Mouse (Mus musculus): ENCODE measurements at regions not wholly inside any gene's neighbourhood (a gene's known extent, or its start where the extent isn't known, plus 50 kb on each side); places are given as distances from the start of the nearest gene placed in this dataset.
"Not testable (repeated sequence)": the region's sequence is repeated elsewhere in the genome, so short reads cannot be mapped to it uniquely, and the experiment has no call there.

DNA sequence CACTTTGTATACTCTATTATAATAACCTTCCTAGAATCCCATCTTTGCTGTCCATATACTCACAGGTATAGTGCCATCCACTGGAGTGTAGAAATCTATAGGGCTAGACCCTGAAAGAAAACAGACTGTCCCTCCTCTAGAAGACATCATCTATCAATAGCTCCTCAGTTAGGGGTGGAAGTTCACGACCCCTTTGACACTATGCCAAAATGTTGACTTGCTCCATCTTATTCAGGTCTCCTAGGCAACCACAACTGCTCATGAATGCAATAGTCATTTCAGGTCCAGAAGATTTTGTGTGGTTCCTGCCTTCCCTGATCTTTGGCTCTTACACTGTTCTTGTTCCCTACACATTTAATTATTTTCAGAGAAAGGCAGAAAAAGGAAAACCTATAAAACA lies 86.5 kb upstream of the Sec61g start:
- Histone ChIP-seq H3K27ac (ENCODE audit: low read depth) (no peak overlapping the region), H3K36me3 (ENCODE audit: insufficient read depth) (no peaks in the 10 kb centered on the region), H3K4me3 (ENCODE audit: low read depth, low read length) (no peak overlapping the region), H3K4me2 (no peak overlapping the region), H3K9me3 (ENCODE audit: low read depth, low read length) (no peaks in the 10 kb centered on the region; the same call in 1 of the 2 replicates), H3K9ac (no peak overlapping the region), H3K27me3 (ENCODE audit: insufficient read depth, low read length) (no peaks in the 10 kb centered on the region), H3K4me1 (ENCODE audit: insufficient read depth) (peaks cover 14% of the 10 kb centered on the region; the same call in 1 of the 2 replicates)
- no peak for TF ChIP-seq CTCF (IDR thresholded peaks at IDR 0.05; ENCODE audit: low read depth)
- DNase-seq, result no peak
- ATAC-seq (ENCODE audit: insufficient read depth), result no peak
- WGBS, result 64% methylated on average over 1 of the region's 1 CpGs

DNA sequence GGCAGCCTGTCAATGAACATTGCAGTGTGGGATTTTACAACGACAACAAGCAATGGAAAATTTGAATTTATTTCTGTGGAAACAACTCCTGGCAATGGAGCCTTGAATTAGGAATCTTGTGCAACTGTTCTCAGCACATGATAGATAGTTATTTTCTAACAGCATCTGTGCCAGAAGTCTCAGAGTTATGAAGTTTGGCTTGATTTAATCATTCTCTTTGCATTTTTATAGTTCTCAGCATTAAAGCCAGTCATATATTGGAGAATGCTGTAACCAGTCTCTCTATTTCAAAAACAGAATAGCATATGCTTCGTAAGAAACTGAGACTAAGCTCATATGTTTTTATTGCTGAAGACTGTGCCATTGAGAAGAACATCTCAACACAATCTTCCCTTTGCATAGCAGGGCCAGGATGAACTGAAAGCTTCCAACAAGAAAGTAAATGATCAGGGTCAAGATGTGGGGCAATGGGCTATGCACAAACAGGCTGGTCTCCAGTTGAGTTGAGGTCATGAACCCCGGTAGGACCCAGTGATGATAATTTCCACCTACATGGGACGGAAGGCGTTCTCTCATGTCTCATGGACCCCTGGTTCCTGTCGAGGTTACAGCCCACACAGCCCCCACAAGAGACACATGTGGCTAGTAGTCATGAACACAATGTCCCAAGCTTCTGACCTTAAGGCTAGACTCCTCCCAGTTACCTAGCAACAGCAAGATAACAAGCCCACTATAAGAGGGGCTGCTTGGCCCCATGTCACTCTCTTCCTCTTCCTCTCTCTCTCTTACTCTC lies 89.0 kb upstream of the Sec61g start:
- H3K9me3 ChIP-seq (ENCODE audit: low read depth, low read length), result no peaks in the 10 kb centered on the region; the same call in 1 of the 2 replicates
- ATAC-seq (ENCODE audit: insufficient read depth) (no peak), DNase-seq (no peak)
- no peak overlapping the region for H3K27ac ChIP-seq (ENCODE audit: low read depth)
- no peak overlapping the region for H3K9ac ChIP-seq
- no peaks in the 10 kb centered on the region for H3K27me3 ChIP-seq (ENCODE audit: insufficient read depth, low read length)
- no peaks in the 10 kb centered on the region for H3K36me3 ChIP-seq (ENCODE audit: insufficient read depth)
- H3K4me2 ChIP-seq, result no peak overlapping the region
- no peak overlapping the region for H3K4me3 ChIP-seq (ENCODE audit: low read depth, low read length)
- TF ChIP-seq CTCF (IDR thresholded peaks at IDR 0.05; ENCODE audit: low read depth), result no peak
- H3K4me1 ChIP-seq (ENCODE audit: insufficient read depth), result peaks cover 2% of the 10 kb centered on the region; the same call in 1 of the 2 replicates
- WGBS, result 72% methylated on average over 6 of the region's 6 CpGs

DNA sequence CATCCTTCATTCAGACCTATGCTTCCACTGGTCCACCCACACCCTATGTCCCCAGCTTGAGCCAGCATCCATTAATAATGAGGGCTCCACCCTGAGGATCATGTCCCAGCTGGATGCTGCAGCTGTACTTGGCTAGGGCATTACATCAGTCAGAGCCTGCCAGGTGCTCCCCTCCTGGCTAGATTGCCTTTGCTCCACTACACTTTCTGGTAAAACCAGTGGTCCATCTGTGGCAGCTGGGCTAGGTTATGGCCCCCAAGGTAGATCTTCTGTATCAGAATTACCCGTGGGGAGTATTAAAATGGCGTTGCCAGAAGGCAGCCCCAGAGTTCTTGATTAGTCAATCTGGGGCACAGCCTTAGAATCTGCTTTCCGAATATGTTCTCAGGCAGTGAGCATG lies 94.7 kb upstream of the Sec61g start:
- H3K27ac ChIP-seq (ENCODE audit: low read depth), result no peak overlapping the region
- DNase-seq (no peak), ATAC-seq (ENCODE audit: insufficient read depth) (no peak)
- no peaks in the 10 kb centered on the region for H3K27me3 ChIP-seq (ENCODE audit: insufficient read depth, low read length)
- 85% methylated on average over 3 of the region's 3 CpGs for WGBS
- TF ChIP-seq CTCF (IDR thresholded peaks at IDR 0.05; ENCODE audit: low read depth), result no peak
- no peaks in the 10 kb centered on the region for H3K36me3 ChIP-seq (ENCODE audit: insufficient read depth)
- H3K9ac ChIP-seq, result no peak overlapping the region
- H3K4me1 ChIP-seq (ENCODE audit: insufficient read depth), result no peaks in the 10 kb centered on the region
- H3K9me3 ChIP-seq (ENCODE audit: low read depth, low read length), result no peaks in the 10 kb centered on the region; the same call in 1 of the 2 replicates
- H3K4me2 ChIP-seq, result no peak overlapping the region
- no peak overlapping the region for H3K4me3 ChIP-seq (ENCODE audit: low read depth, low read length)

DNA sequence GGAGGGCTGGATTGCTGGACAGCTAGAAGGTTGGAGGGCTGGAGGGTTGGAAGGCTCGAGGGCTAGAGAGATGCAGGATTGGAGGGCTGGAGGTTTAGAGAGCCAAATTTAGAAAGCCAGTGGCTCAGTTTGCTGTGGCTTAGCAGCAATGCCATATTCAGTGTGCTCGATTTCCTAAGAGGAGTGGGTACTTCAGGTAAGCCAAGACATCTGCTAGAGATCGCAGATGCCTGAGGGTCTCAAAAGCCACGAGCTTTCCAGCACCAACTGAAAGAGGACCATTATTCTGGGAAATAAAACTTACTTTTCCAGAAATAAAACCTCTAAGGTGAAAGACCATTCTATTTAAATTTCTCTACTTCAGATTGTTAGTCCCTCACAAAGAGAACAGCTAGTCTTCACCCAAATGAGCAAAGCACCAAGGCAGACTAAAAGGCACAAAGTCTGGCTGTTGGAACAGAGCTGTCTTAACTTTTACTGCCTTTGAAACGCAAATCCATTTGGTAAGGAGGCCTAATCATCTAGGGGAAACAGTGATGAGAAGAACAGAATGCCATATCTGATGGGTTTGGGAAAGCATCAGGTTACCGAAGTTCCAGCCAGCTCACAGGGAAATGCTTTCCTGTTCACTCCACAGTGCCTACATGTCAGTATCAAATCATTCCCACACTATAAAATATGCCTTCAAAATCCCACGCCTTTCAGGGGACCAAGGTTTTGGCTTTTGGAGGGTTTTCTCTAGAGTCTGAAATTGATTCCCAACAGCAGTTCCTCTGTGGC lies 98.3 kb upstream of the Sec61g start:
- Histone ChIP-seq H3K4me1 (ENCODE audit: insufficient read depth) (no peaks in the 10 kb centered on the region), H3K9me3 (ENCODE audit: low read depth, low read length) (no peaks in the 10 kb centered on the region), H3K9ac (no peak overlapping the region), H3K27ac (ENCODE audit: low read depth) (no peak overlapping the region), H3K36me3 (ENCODE audit: insufficient read depth) (no peaks in the 10 kb centered on the region), H3K4me2 (no peak overlapping the region), H3K27me3 (ENCODE audit: insufficient read depth, low read length) (no peaks in the 10 kb centered on the region), H3K4me3 (ENCODE audit: low read depth, low read length) (no peak overlapping the region)
- DNase-seq (no peak), ATAC-seq (ENCODE audit: insufficient read depth) (no peak)
- no peak for TF ChIP-seq CTCF (IDR thresholded peaks at IDR 0.05; ENCODE audit: low read depth)
- WGBS, result 61% methylated on average over 7 of the region's 7 CpGs

DNA sequence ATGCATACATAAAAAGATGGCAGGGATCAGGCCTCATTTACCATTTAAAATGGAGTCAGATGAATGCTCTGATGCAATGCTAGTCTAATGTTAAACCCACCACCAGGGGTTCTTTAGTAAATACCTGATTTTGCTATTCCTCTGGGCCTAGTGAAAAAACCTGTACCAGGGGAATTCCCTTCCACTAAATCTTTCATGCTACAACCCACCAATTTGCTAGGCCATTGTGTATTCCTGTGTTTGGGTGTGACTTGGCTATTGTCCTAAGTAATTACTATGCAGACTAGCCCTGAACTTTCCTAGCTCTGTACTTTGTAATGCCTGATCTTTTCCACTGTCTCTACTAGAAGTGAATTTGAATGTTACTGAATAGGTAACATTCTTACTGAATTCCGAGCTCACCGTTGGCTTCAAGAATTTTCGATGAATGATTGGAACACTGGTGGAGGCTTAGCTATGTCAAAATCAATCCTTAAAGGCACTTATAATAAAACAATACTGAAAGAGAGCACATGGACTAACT lies 99.7 kb upstream of the Sec61g start:
- not testable (repeated sequence) for H3K4me1 ChIP-seq (ENCODE audit: insufficient read depth); ATAC-seq (ENCODE audit: insufficient read depth)
- 94% methylated on average over 3 of the region's 3 CpGs for WGBS

DNA sequence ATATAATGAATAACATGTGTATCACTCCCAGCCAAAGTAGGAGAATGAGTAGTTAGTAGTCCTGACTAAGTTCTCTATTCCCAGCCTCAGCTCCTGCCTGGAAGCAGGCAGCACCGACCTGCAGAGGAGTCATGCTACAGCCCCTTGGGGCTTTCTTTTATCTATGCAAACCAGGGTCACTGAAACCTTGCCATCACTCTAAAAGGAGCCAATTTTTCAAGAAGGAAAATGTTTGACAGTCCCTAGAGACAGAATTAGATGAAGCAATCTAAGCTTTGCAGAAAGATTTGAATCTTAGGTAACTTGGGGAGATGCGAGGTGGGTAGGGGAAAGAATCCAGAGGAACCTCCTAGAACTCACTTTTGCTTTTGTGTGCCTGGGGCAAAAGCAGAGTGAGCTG lies 103.5 kb upstream of the Sec61g start:
- DNase-seq, result no peak
- WGBS, result 65% methylated on average over 2 of the region's 2 CpGs
- no peak for ATAC-seq (ENCODE audit: insufficient read depth)

More for the DNA sequence above, 99.7 kb upstream of the Sec61g start:
- not testable (repeated sequence) for H3K4me2 ChIP-seq; H3K27ac ChIP-seq (ENCODE audit: low read depth); H3K9ac ChIP-seq; H3K36me3 ChIP-seq (ENCODE audit: insufficient read depth); H3K9me3 ChIP-seq (ENCODE audit: low read depth, low read length); H3K27me3 ChIP-seq (ENCODE audit: insufficient read depth, low read length); DNase-seq; H3K4me3 ChIP-seq (ENCODE audit: low read depth, low read length)

DNA sequence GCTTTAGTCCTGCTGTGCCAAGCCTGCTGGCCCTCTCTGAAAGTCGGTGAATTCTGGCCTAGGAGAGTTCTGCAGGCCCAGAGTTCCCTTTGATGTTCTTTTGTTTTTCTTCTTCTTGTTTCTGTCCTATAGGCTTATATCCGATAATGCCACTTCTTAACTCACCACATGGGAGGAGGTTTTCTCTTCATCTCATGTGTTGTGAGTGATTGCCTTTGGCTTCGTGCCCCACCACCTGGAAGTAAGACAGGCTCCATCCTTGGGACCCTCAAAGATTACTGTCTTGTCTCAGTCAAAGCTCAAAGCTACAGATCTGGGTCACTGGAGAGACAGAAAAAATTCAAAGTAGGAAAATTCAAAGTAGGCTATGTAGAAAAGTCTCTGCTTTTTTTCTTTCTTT lies 104.2 kb upstream of the Sec61g start:
- Histone ChIP-seq H3K36me3 (ENCODE audit: insufficient read depth) (no peaks in the 10 kb centered on the region), H3K9me3 (ENCODE audit: low read depth, low read length) (no peaks in the 10 kb centered on the region), H3K4me1 (ENCODE audit: insufficient read depth) (no peaks in the 10 kb centered on the region), H3K4me2 (no peak overlapping the region), H3K9ac (no peak overlapping the region), H3K4me3 (ENCODE audit: low read depth, low read length) (no peak overlapping the region), H3K27me3 (ENCODE audit: insufficient read depth, low read length) (no peaks in the 10 kb centered on the region), H3K27ac (ENCODE audit: low read depth) (no peak overlapping the region)
- DNase-seq (no peak), ATAC-seq (ENCODE audit: insufficient read depth) (no peak)
- no peak for TF ChIP-seq CTCF (IDR thresholded peaks at IDR 0.05; ENCODE audit: low read depth)
- 65% methylated on average over 3 of the region's 3 CpGs for WGBS

More for the DNA sequence above, 103.5 kb upstream of the Sec61g start:
- Histone ChIP-seq H3K4me3 (ENCODE audit: low read depth, low read length) (no peak overlapping the region), H3K4me2 (no peak overlapping the region), H3K9me3 (ENCODE audit: low read depth, low read length) (no peaks in the 10 kb centered on the region), H3K4me1 (ENCODE audit: insufficient read depth) (no peaks in the 10 kb centered on the region), H3K27ac (ENCODE audit: low read depth) (no peak overlapping the region), H3K9ac (no peak overlapping the region), H3K36me3 (ENCODE audit: insufficient read depth) (no peaks in the 10 kb centered on the region), H3K27me3 (ENCODE audit: insufficient read depth, low read length) (no peaks in the 10 kb centered on the region)
- TF ChIP-seq CTCF (IDR thresholded peaks at IDR 0.05; ENCODE audit: low read depth), result no peak

All from lung, embryonic 14.5 days (tissue).